Mouse (Mus musculus) hindbrain, embryonic 14.5 days (tissue): ENCODE data around the gene Ndst2. TPM values are rescaled to one million over a fixed set of nuclear protein-coding genes. Genes with fewer than 3 reads are reported as not detected.

ENCODE experiments used
- ATAC-seq: fragments of 200-750 bp; cut with Nextera tagmentation; 2 replicates; pipeline ENCODE4 v1.8.0; 2017; ENCODE audit warnings: moderate number of reproducible peaks, mild to moderate bottlenecking, moderate TSS enrichment, moderate library complexity; ENCODE audit not compliant: low FRiP score
- DNase-seq: peaks from one replicate; pipeline ENCODE4 v3.0.0-alpha.2; 2015; ENCODE audit warnings: low spot score
- H3K27ac ChIP-seq: fragments of 300-500 bp; sonication (generic); 2 replicates; pipeline ENCODE4 v1.5.1; 2014; ENCODE audit warnings: mild to moderate bottlenecking, moderate library complexity
- H3K27me3 ChIP-seq: fragments of 300-500 bp; sonication (generic); 2 replicates; pipeline ENCODE4 v1.6.1; 2014; ENCODE audit warnings: mild to moderate bottlenecking, low read length, mixed read lengths; ENCODE audit not compliant: control insufficient read depth, insufficient read depth
- H3K36me3 ChIP-seq: fragments of 300-500 bp; sonication (generic); replicated peaks from 2 replicates; pipeline ENCODE4 v1.6.1; 2014; ENCODE audit not compliant: control insufficient read depth, insufficient read depth
- H3K4me1 ChIP-seq: fragments of 300-500 bp; sonication (generic); replicated peaks from 2 replicates; pipeline ENCODE4 v1.6.1; 2014; ENCODE audit warnings: antibody characterized with exemption, low read length, mixed read lengths; ENCODE audit not compliant: control insufficient read depth, insufficient read depth
- H3K4me2 ChIP-seq: fragments of 300-500 bp; sonication (generic); replicated peaks from 2 replicates; pipeline ENCODE4 v1.6.1; 2014; ENCODE audit warnings: mild to moderate bottlenecking, moderate library complexity
- H3K4me3 ChIP-seq: fragments of 300-500 bp; sonication (generic); replicated peaks from 2 replicates; pipeline ENCODE4 v1.5.1; 2014; ENCODE audit warnings: mild to moderate bottlenecking, low read length
- H3K9ac ChIP-seq: fragments of 300-500 bp; sonication (generic); 2 replicates; pipeline ENCODE4 v1.6.1; 2014
- H3K9me3 ChIP-seq: fragments of 300-500 bp; sonication (generic); 2 replicates; pipeline ENCODE4 v1.6.1; 2016; ENCODE audit warnings: low read length; ENCODE audit not compliant: control insufficient read depth
- WGBS: fragments of 180-500 bp; shearing (Covaris S2); extraction: QIAGEN DNeasy Blood & Tissue Kit; methylation state at CpG from one replicate; pipeline ENCODE4 v1.1.7; 2014; 5-methylcytosine and 5-hydroxymethylcytosine counted together
- polyA plus RNA-seq: library from polyadenylated mRNA; unstranded; fragments of >200 nt; fragmentation: Nextera tagmentation; extraction: Ambion mirVana; gene quantifications from 2 replicates; pipeline ENCODE4 v1.2.1, GENCODE M21; 2014

Ndst2 gene
- polyA plus RNA-seq, 1 experiment from 2014 or later = 17.7 TPM

GRCm38 (mm10) chr14:20748388-20748787 lies 14.0 kb upstream of the Ndst2 start:
- peaks cover 48% of the 10 kb centered on the region for H3K36me3 ChIP-seq
- no peak overlapping the region for H3K4me3 ChIP-seq
- no peak overlapping the region for H3K4me2 ChIP-seq
- ATAC-seq = no peak; the same call in 1 of the 2 replicates
- WGBS = 68% methylated on average over 4 of the region's 4 CpGs
- no peak overlapping the region for H3K27ac ChIP-seq
- DNase-seq = no peak
- no peaks in the 10 kb centered on the region for H3K9me3 ChIP-seq
- H3K9ac ChIP-seq = no peak overlapping the region
- no peaks in the 10 kb centered on the region for H3K27me3 ChIP-seq
- H3K4me1 ChIP-seq = no peaks in the 10 kb centered on the region

- ATAC-seq = no peak
- Histone ChIP-seq H3K27me3 (no peaks in the 10 kb centered on the region), H3K9ac (no peak overlapping the region), H3K9me3 (no peaks in the 10 kb centered on the region), H3K4me1 (no peaks in the 10 kb centered on the region), H3K36me3 (peaks cover 53% of the 10 kb centered on the region), H3K4me2 (no peak overlapping the region), H3K4me3 (no peak overlapping the region), H3K27ac (no peak overlapping the region)
- DNase-seq = no peak
- 91% methylated on average over 3 of the region's 3 CpGs for WGBS
Observed at GRCm38 (mm10) chr14:20746935-20747334, 12.6 kb upstream of the Ndst2 start.

GRCm38 (mm10) chr14:20743614-20744013 lies 9.3 kb upstream of the Ndst2 start:
- no peak overlapping the region for H3K4me2 ChIP-seq
- no peak overlapping the region for H3K4me3 ChIP-seq
- 89% methylated on average over 3 of the region's 3 CpGs for WGBS
- no peaks in the 10 kb centered on the region for H3K27me3 ChIP-seq
- no peaks in the 10 kb centered on the region for H3K9me3 ChIP-seq
- peaks cover 78% of the 10 kb centered on the region for H3K36me3 ChIP-seq
- H3K9ac ChIP-seq = no peak overlapping the region
- no peaks in the 10 kb centered on the region for H3K4me1 ChIP-seq
- no peak overlapping the region for H3K27ac ChIP-seq
- DNase-seq = no peak
- ATAC-seq = no peak

- Histone ChIP-seq H3K4me3 (no peak overlapping the region), H3K4me1 (no peaks in the 10 kb centered on the region), H3K9me3 (no peaks in the 10 kb centered on the region), H3K4me2 (no peak overlapping the region), H3K27me3 (no peaks in the 10 kb centered on the region), H3K9ac (no peak overlapping the region), H3K36me3 (peaks cover 87% of the 10 kb centered on the region), H3K27ac (no peak overlapping the region)
- WGBS = 93% methylated on average over 9 of the region's 9 CpGs
- DNase-seq = no peak
- no peak for ATAC-seq
Observed at GRCm38 (mm10) chr14:20741301-20741700, 6.9 kb upstream of the Ndst2 start.

- ATAC-seq = no peak
- H3K27me3 ChIP-seq = no peaks in the 10 kb centered on the region
- no peaks in the 10 kb centered on the region for H3K9me3 ChIP-seq
- H3K9ac ChIP-seq = no peak overlapping the region
- WGBS = 94% methylated on average over 8 of the region's 8 CpGs
- H3K4me3 ChIP-seq = no peak overlapping the region
- H3K27ac ChIP-seq = no peak overlapping the region
- H3K4me1 ChIP-seq = peaks cover 4% of the 10 kb centered on the region
- no peak for DNase-seq
- H3K4me2 ChIP-seq = no peak overlapping the region
- H3K36me3 ChIP-seq = peaks cover 72% of the 10 kb centered on the region
Observed at GRCm38 (mm10) chr14:20738511-20738910, 4.1 kb upstream of the Ndst2 start.

- Histone ChIP-seq H3K36me3 (peaks cover 64% of the 10 kb centered on the region), H3K27ac (no peak overlapping the region), H3K4me1 (peaks cover 10% of the 10 kb centered on the region), H3K9me3 (no peaks in the 10 kb centered on the region), H3K4me2 (no peak overlapping the region), H3K27me3 (no peaks in the 10 kb centered on the region), H3K9ac (no peak overlapping the region), H3K4me3 (no peak overlapping the region)
- WGBS = 40% methylated on average over 14 of the region's 14 CpGs
- DNase-seq = no peak
- no peak for ATAC-seq
Observed at GRCm38 (mm10) chr14:20737306-20737705, 2.9 kb upstream of the Ndst2 start.

GRCm38 (mm10) chr14:20735892-20736390 lies 1.6 kb upstream of the Ndst2 start:
- no peaks in the 10 kb centered on the region for H3K27me3 ChIP-seq
- H3K4me3 ChIP-seq = no peak overlapping the region
- peaks cover 52% of the 10 kb centered on the region for H3K36me3 ChIP-seq
- no peaks in the 10 kb centered on the region for H3K9me3 ChIP-seq
- no peak overlapping the region for H3K4me2 ChIP-seq
- WGBS = 85% methylated on average over 13 of the region's 13 CpGs
- H3K9ac ChIP-seq = no peak overlapping the region
- H3K4me1 ChIP-seq = peaks cover 10% of the 10 kb centered on the region
- no peak for ATAC-seq
- DNase-seq = no peak
- no peak overlapping the region for H3K27ac ChIP-seq

GRCm38 (mm10) chr14:20735052-20735451 lies 690 bp upstream of the Ndst2 start:
- H3K4me3 ChIP-seq = no peak overlapping the region
- WGBS = 76% methylated on average over 2 of the region's 2 CpGs
- ATAC-seq = no peak
- peaks cover 10% of the 10 kb centered on the region for H3K4me1 ChIP-seq
- peaks cover 52% of the 10 kb centered on the region for H3K36me3 ChIP-seq
- no peak overlapping the region for H3K9ac ChIP-seq
- H3K27me3 ChIP-seq = no peaks in the 10 kb centered on the region
- H3K9me3 ChIP-seq = no peaks in the 10 kb centered on the region
- H3K27ac ChIP-seq = no peak overlapping the region
- peak overlapping the region; percentile 91; the same call in 1 of the 2 replicates for H3K4me2 ChIP-seq
- no peak for DNase-seq

- Histone ChIP-seq H3K9ac (peak overlapping the region; percentile 91), H3K4me2 (peak overlapping the region; percentile 91), H3K27me3 (no peaks in the 10 kb centered on the region), H3K36me3 (peaks cover 52% of the 10 kb centered on the region), H3K27ac (peak overlapping the region; percentile 78; the same call in 1 of the 2 replicates), H3K4me3 (peak overlapping the region; percentile 84), H3K9me3 (no peaks in the 10 kb centered on the region), H3K4me1 (peaks cover 10% of the 10 kb centered on the region)
- WGBS = 51% methylated on average over 12 of the region's 12 CpGs
- DNase-seq = no peak
- ATAC-seq = no peak
Observed at GRCm38 (mm10) chr14:20733041-20733951, 1.1 kb downstream of the Ndst2 start.
